Mouse (Mus musculus) heart, adult 18-20 months (tissue): Measurements from ENCODE around the gene 4931428L18Rik. TPM values are rescaled to one million over a fixed set of nuclear protein-coding genes. Genes with fewer than 3 reads are reported as not detected.
A peak's percentile ranks its signal among the peaks of the same experiment; 100 is the strongest.

Source experiments
- DNase-seq, 2 experiments: peaks; one replicate each; pipeline ENCODE4 v3.0.0; 2021 to 2022; ENCODE audit warnings: mixed read lengths in 1 of 2
- total RNA-seq, 2 experiments: library from RNA; stranded (reverse); gene quantifications; 2 replicates each; pipeline ENCODE4 v1.2.3; 2021

4931428L18Rik gene
- total RNA-seq, 2 experiments from 2014 or later = not detected

- DNase-seq = peak; percentile 21 to 28
Observed at GRCm38 (mm10) chr1:31152799-31153426, 69.6 kb downstream of the 4931428L18Rik start.

- DNase-seq = no peak
Observed at GRCm38 (mm10) chr1:31150546-31150945, 71.9 kb downstream of the 4931428L18Rik start.

GRCm38 (mm10) chr1:31149671-31150070 is 72.8 kb downstream of the 4931428L18Rik start:
- DNase-seq = no peak

GRCm38 (mm10) chr1:31143571-31143970 is 78.9 kb downstream of the 4931428L18Rik start:
- DNase-seq = no peak

- DNase-seq = peak in 1 of 2 experiments; percentile 18
Observed at GRCm38 (mm10) chr1:31142288-31143094, 80.0 kb downstream of the 4931428L18Rik start.

GRCm38 (mm10) chr1:31138387-31138786 is 84.1 kb downstream of the 4931428L18Rik start:
- DNase-seq = no peak

GRCm38 (mm10) chr1:31113466-31113865 is 109.0 kb downstream of the 4931428L18Rik start:
- DNase-seq = no peak

GRCm38 (mm10) chr1:31107961-31108360 is 114.5 kb downstream of the 4931428L18Rik start:
- no peak for DNase-seq

GRCm38 (mm10) chr1:31102863-31103657 is 119.4 kb downstream of the 4931428L18Rik start:
- peak; percentile 62 to 64 for DNase-seq

- no peak for DNase-seq
Observed at GRCm38 (mm10) chr1:31102280-31102679, 120.2 kb downstream of the 4931428L18Rik start.

- no peak for DNase-seq
Observed at GRCm38 (mm10) chr1:31097208-31097607, 125.3 kb downstream of the 4931428L18Rik start.

- peak in 1 of 2 experiments; percentile 13 for DNase-seq
Observed at GRCm38 (mm10) chr1:31096466-31096793, 126.1 kb downstream of the 4931428L18Rik start.

GRCm38 (mm10) chr1:31095706-31096465 is 126.6 kb downstream of the 4931428L18Rik start:
- DNase-seq = peak; percentile 41 to 42

- no peak for DNase-seq
Observed at GRCm38 (mm10) chr1:31094792-31095191, 127.7 kb downstream of the 4931428L18Rik start.

GRCm38 (mm10) chr1:31093939-31094338 is 128.5 kb downstream of the 4931428L18Rik start:
- DNase-seq = peak; percentile 47 to 54

- no peak for DNase-seq
Observed at GRCm38 (mm10) chr1:31088686-31089085, 133.8 kb downstream of the 4931428L18Rik start.

GRCm38 (mm10) chr1:31072523-31073370 is 149.7 kb downstream of the 4931428L18Rik start:
- peak; percentile 59 to 80 for DNase-seq

GRCm38 (mm10) chr1:31071209-31071608 is 151.3 kb downstream of the 4931428L18Rik start:
- DNase-seq = no peak

GRCm38 (mm10) chr1:31064817-31065740 is 157.4 kb downstream of the 4931428L18Rik start:
- DNase-seq = no peak

- no peak for DNase-seq
Observed at GRCm38 (mm10) chr1:31059806-31060205, 162.7 kb downstream of the 4931428L18Rik start.
